Mouse (Mus musculus): ENCODE measurements at regions not wholly inside any gene's neighbourhood (a gene's known extent, or its start where the extent isn't known, plus 50 kb on each side); places are given as distances from the start of the nearest gene placed in this dataset.

GRCm38 (mm10) chr13:107569477-107569876 lies 474.8 kb upstream of the Smim15 start:
- TF ChIP-seq CTCF (IDR thresholded peaks at IDR 0.05 in 2 of 3, conservative IDR thresholded peaks at IDR 0.05 in 1 of 3; ENCODE audit: control insufficient read depth in 1 of 3, insufficient read depth in 1 of 3, low read depth in 2 of 3, low read length in 3 of 3, poor library complexity in 1 of 3, severe bottlenecking in 1 of 3) (no peak), GATA1 (IDR thresholded peaks at IDR 0.05; ENCODE audit: low read depth, low read length) (no peak), JUND (IDR thresholded peaks at IDR 0.05; ENCODE audit: low read depth, low read length) (no peak), POLR2A (IDR thresholded peaks at IDR 0.05; ENCODE audit: control insufficient read depth in 1 of 2, insufficient read depth in 1 of 2, low read depth in 1 of 2, low read length in 2 of 2, poor library complexity in 1 of 2) (no peak), MAX (IDR thresholded peaks at IDR 0.05; ENCODE audit: low read length) (no peak), E2F4 (IDR thresholded peaks at IDR 0.05; ENCODE audit: borderline replicate concordance, low read depth, low read length) (no peak), EP300 (IDR thresholded peaks at IDR 0.05; ENCODE audit: low read depth in 1 of 2, low read length in 2 of 2) (0 out of 4 replicates have a peak, but pooled peaks have one; percentile 9 to 23), CHD1 (IDR thresholded peaks at IDR 0.05; ENCODE audit: low read depth, low read length) (no peak), ZKSCAN1 (IDR thresholded peaks at IDR 0.05; ENCODE audit: low read depth, low read length) (no peak), SIN3A (IDR thresholded peaks at IDR 0.05; ENCODE audit: low read length) (no peak; the same call in 1 of the 2 replicates), MEF2A (IDR thresholded peaks at IDR 0.05; ENCODE audit: extremely low read depth, insufficient replicate concordance, low read depth, low read length, poor library complexity, severe bottlenecking) (no peak), GABPA (IDR thresholded peaks at IDR 0.05; ENCODE audit: low read depth, low read length) (no peak)
